Mouse (Mus musculus) cerebellum, adult 2 months (tissue): Measurements from ENCODE around the gene Ccl1. TPM values are rescaled to one million over a fixed set of nuclear protein-coding genes. Genes with fewer than 3 reads are reported as not detected.

Experiments used
- DNase-seq, 2 experiments: peaks; one replicate each; pipeline ENCODE4 v3.0.0; 2021
- H3K27ac ChIP-seq: fragments of 200-500 bp; 2 replicates; pipeline ENCODE4 v1.5.1; 2012; ENCODE audit warnings: low read length, control low read depth, inconsistent platforms; ENCODE audit not compliant: insufficient read depth
- H3K27me3 ChIP-seq: fragments of 200-500 bp; 2 replicates; pipeline ENCODE4 v1.6.1; 2012; ENCODE audit warnings: inconsistent platforms, mild to moderate bottlenecking, low read length, moderate library complexity; ENCODE audit not compliant: control insufficient read depth, insufficient read depth
- H3K4me1 ChIP-seq: fragments of 200-500 bp; 2 replicates; pipeline ENCODE4 v1.6.1; 2011; ENCODE audit warnings: low read length; ENCODE audit not compliant: control insufficient read depth, insufficient read depth
- H3K4me3 ChIP-seq: fragments of 200-500 bp; replicated peaks from 2 replicates; pipeline ENCODE3; 2011; ENCODE audit warnings: mild to moderate bottlenecking, low read depth, low read length, control low read depth; ENCODE audit not compliant: insufficient read depth
- CTCF ChIP-seq: fragments of 200-500 bp; IDR thresholded peaks from 2 replicates; pipeline ENCODE4 v1.5.1; 2011; ENCODE audit warnings: low read depth, mild to moderate bottlenecking, control low read depth, low read length, moderate library complexity, borderline replicate concordance; ENCODE audit not compliant: insufficient read depth
- POLR2A ChIP-seq: fragments of 200-500 bp; IDR thresholded peaks from 2 replicates; pipeline ENCODE4 v1.6.1; 2011; ENCODE audit warnings: low read length, control low read depth, borderline replicate concordance; ENCODE audit not compliant: insufficient read depth
- WGBS: fragments of 180-500 bp; shearing (Covaris S2); methylation state at CpG from one replicate; pipeline ENCODE4 v1.1.7; 2018; 5-methylcytosine and 5-hydroxymethylcytosine counted together
- polyA plus RNA-seq: library from polyadenylated mRNA; depleted of rRNA; stranded (reverse); fragments of >200 nt; gene quantifications from 2 replicates; pipeline ENCODE4 v1.2.3, GENCODE M21; 2012

The Ccl1 gene
- polyA plus RNA-seq, 1 experiment, result not detected

DNA sequence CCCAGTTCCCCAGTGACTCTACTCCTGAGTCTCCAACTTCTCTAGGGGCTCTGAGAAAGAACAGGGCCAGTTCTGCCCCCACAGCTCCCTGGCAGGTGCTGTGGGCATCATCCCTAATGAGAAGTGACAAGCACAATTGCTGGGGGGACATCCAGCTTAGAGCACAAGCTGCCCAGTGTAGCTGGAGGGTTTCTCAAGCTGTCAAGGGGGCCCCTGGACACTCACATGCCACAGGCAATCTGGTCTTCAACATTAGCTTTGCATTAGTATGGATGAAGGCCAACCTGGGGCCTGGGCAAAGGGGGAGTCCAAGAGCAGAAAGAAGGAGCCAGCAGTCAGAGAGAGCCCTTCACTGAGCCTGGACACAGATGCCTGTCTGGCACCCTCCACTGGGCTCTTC lies 14.6 kb downstream of the Ccl1 start:
- no peaks in the 10 kb centered on the region for H3K4me1 ChIP-seq
- no peak overlapping the region for H3K27ac ChIP-seq
- TF ChIP-seq POLR2A, result no peak
- no peak for TF ChIP-seq CTCF
- H3K27me3 ChIP-seq, result no peaks in the 10 kb centered on the region
- no peak for DNase-seq
- no peak overlapping the region for H3K4me3 ChIP-seq

DNA sequence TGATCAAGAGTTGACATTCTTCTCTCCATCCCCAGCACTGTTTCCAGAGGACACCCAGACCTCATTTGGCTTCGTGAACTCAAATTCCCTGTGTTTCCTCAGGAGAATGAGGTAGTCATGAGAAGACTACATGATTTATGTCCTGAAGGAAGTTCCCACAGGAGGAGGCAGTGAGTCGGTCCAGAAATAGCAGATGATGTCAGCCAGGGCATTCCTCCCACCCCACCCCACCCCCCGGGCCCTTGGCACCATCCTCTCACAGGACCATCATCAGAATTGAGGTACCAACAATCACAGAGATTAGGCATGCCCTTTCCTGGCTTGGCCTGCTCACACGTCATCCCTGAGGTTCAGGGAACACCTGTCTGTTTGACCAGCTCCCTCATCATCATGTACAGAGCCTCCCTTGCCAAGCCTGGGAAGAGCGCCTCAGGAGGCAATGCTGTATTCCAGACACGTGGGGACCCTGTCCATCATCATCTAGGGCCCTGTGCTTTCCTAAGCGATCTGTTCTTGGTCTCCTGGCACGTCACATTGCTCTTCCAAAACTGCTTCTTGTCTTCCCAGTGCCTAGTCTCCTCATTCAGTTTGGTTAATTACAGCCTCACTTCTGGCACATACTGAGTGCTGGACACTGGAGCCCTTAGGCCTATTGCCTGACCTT lies 31.2 kb downstream of the Ccl1 start:
- Histone ChIP-seq H3K27ac (no peak overlapping the region), H3K4me3 (no peak overlapping the region), H3K27me3 (no peaks in the 10 kb centered on the region), H3K4me1 (peaks cover 3% of the 10 kb centered on the region; the same call in 1 of the 2 replicates)
- no peak for TF ChIP-seq CTCF
- no peak for TF ChIP-seq POLR2A
- WGBS, result 28% methylated on average over 8 of the region's 8 CpGs
- peak in 1 of 2 experiments; percentile 35 for DNase-seq

DNA sequence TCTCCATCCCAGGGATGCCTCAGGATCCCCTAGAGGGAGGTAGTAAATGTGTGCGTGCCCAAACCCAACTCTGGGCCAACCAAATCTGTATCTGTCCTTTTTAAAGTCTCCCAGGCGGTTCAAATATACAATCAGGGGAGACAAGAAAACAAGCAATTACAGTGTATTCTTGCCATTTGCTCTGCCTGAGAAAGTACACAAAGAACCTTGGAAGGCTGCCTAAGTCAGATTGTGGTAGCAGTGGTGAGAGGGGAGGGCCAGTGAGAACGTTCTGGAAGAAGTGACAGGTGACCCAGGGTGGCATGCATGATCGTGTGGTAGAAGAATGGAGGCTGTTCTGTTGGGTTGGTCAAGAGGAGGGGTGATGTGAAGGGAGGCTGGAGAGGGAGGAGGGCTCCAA lies 46.4 kb downstream of the Ccl1 start:
- TF ChIP-seq CTCF (no peak), POLR2A (no peak)
- Histone ChIP-seq H3K27me3 (no peaks in the 10 kb centered on the region), H3K27ac (no peak overlapping the region), H3K4me1 (no peaks in the 10 kb centered on the region; the same call in 1 of the 2 replicates), H3K4me3 (no peak overlapping the region)
- WGBS, result 46% methylated on average over 4 of the region's 4 CpGs
- no peak for DNase-seq

DNA sequence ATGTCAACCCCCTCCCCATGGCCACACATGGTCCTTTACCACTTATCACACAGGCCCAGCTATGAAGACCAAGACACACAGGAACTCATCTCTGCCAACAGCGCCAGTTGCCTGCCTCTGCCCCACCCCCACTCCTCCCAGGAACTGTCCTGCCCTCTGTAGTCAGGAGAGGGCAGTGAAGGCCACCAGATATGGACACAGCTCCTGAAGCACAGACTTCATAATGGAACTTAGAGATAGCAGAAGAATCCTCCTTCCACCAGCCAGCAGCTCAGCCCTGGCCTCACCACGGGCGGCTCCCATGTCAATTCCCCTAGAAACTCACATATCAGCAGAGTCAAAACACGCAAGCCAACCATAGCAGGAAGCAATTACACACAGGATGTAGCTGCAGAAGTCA lies 49.9 kb downstream of the Ccl1 start:
- peak; percentile 56 to 59 for DNase-seq
- no peak overlapping the region for H3K4me3 ChIP-seq
- no peaks in the 10 kb centered on the region; the same call in none of the 2 replicates for H3K4me1 ChIP-seq
- H3K27ac ChIP-seq, result no peak overlapping the region
- TF ChIP-seq POLR2A (no peak), CTCF (peak; percentile 78)
- WGBS, result 26% methylated on average over 4 of the region's 4 CpGs
- no peaks in the 10 kb centered on the region for H3K27me3 ChIP-seq

DNA sequence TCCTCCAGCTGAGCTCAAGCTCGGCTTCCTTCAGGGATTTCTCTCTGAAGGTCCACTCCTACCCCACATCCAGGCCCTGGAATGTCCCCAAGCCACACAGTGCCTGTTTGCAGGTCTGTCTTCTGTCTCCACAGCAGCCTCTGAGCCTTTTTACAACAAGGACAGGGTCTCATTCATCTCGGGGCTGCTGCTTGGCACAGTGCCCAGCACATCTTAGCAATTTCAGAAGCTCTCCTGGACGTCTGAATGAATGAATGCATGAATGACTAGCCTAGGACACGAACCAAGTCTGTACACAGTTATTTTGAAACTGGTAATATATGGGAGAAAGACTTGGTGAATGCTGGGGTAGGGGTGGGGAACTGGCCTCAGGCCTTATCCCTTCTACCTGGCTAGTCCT lies 52.1 kb downstream of the Ccl1 start:
- Histone ChIP-seq H3K4me3 (no peak overlapping the region), H3K27me3 (no peaks in the 10 kb centered on the region), H3K27ac (no peak overlapping the region), H3K4me1 (no peaks in the 10 kb centered on the region; the same call in none of the 2 replicates)
- WGBS, result 35% methylated on average over 4 of the region's 4 CpGs
- TF ChIP-seq POLR2A (no peak), CTCF (no peak)
- DNase-seq, result no peak

DNA sequence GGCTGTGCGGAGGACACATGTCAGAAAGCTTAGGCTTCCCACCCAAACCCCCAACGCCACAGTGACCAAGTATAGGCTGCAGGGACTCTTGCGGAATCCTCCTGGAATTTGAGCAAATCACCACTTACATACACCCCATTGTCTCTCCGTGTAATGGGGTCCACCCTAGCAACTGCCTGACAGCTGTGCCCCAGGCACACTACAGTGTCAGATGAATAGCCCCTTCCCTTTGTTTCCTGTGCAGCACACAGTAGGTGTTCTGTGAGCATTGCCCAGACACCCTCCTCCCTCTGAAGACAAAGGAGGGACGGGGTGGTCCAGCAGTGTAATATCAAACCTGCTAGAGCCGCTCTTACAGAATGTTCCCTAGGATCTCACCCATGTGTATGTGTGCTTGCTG lies 54.2 kb downstream of the Ccl1 start:
- Histone ChIP-seq H3K4me1 (no peaks in the 10 kb centered on the region; the same call in none of the 2 replicates), H3K27ac (no peak overlapping the region), H3K4me3 (no peak overlapping the region), H3K27me3 (no peaks in the 10 kb centered on the region)
- TF ChIP-seq CTCF (no peak), POLR2A (no peak)
- no peak for DNase-seq
- WGBS, result 73% methylated on average over 6 of the region's 6 CpGs

DNA sequence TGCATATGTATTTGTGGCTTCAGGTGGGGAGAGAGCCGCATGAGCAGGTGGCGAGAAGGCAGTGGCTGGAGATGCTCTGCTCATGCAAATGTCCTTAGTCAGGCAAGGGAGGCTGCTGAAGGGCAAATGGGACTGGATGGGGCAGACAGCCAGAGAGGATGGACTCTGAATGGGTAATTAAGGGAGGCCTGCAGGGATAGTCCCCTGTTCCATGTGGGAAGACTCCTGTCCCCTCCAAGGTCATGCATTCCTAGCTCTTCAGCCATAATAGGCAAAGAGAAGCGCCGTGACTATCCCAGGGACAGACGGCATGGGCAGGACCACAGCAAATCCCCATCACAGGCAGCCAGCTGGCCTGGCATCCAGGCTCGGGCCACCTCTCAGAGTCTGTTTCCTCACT lies 55.5 kb downstream of the Ccl1 start:
- no peak for DNase-seq
- TF ChIP-seq POLR2A, result no peak
- TF ChIP-seq CTCF, result no peak
- H3K27ac ChIP-seq, result no peak overlapping the region
- no peaks in the 10 kb centered on the region; the same call in none of the 2 replicates for H3K4me1 ChIP-seq
- no peaks in the 10 kb centered on the region for H3K27me3 ChIP-seq
- WGBS, result 22% methylated on average over 6 of the region's 6 CpGs
- H3K4me3 ChIP-seq, result no peak overlapping the region

DNA sequence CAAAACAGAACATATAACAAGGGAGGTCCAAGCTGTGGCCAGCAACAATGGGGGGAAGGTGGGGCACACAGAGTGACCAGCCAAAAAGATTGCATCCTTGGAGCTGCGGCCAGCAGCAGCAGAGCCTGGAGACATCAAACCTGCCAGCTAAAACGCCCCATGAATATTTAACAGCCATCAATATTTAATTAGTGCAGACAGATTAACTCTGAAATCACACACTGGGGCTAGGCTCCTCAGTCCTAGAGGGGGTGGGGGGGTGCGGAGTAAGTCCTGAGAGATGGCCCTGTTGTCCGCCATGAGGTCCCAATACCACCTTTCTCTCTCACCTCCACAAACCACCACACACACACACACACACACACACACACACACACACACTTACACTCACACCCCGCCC lies 68.1 kb downstream of the Ccl1 start:
- 35% methylated on average over 5 of the region's 5 CpGs for WGBS
- no peak for TF ChIP-seq CTCF
- TF ChIP-seq POLR2A, result no peak
- Histone ChIP-seq H3K4me1 (no peaks in the 10 kb centered on the region), H3K4me3 (no peak overlapping the region), H3K27ac (no peak overlapping the region), H3K27me3 (no peaks in the 10 kb centered on the region)
- no peak for DNase-seq
